Mouse (Mus musculus) forebrain, postnatal 0 days (tissue): ENCODE results near the gene Zfyve9. TPM values are rescaled to one million over a fixed set of nuclear protein-coding genes. Genes with fewer than 3 reads are reported as not detected.

Experiments used
- ATAC-seq: fragments of 200-750 bp; cut with Nextera tagmentation; 2 replicates; pipeline ENCODE4 v1.8.0; 2017; ENCODE audit warnings: mild to moderate bottlenecking, moderate library complexity
- DNase-seq: peaks from one replicate; pipeline ENCODE4 v3.0.0-alpha.2; 2015
- H3K27ac ChIP-seq: fragments of 300-500 bp; sonication (generic); 2 replicates; pipeline ENCODE4 v1.5.1; 2014; ENCODE audit warnings: low read depth, mild to moderate bottlenecking, antibody characterized with exemption, low read length, moderate library complexity, mixed read lengths
- H3K27me3 ChIP-seq: fragments of 300-500 bp; sonication (generic); 2 replicates; pipeline ENCODE4 v1.6.1; 2014; ENCODE audit warnings: mild to moderate bottlenecking, low read length, mixed read lengths; ENCODE audit not compliant: insufficient read depth
- H3K36me3 ChIP-seq: fragments of 300-500 bp; sonication (generic); 2 replicates; pipeline ENCODE4 v1.6.1; 2014; ENCODE audit warnings: mild to moderate bottlenecking, moderate library complexity; ENCODE audit not compliant: insufficient read depth
- H3K4me1 ChIP-seq: fragments of 300-500 bp; sonication (generic); 2 replicates; pipeline ENCODE4 v1.6.1; 2014; ENCODE audit warnings: antibody characterized with exemption; ENCODE audit not compliant: insufficient read depth
- H3K4me2 ChIP-seq: fragments of 300-500 bp; sonication (generic); 2 replicates; pipeline ENCODE4 v1.6.1; 2014; ENCODE audit warnings: low read depth, mild to moderate bottlenecking, moderate library complexity
- H3K4me3 ChIP-seq: fragments of 300-500 bp; sonication (generic); 2 replicates; pipeline ENCODE4 v1.5.1; 2014; ENCODE audit warnings: low read depth, low read length, mixed read lengths
- H3K9ac ChIP-seq: fragments of 300-500 bp; sonication (generic); 2 replicates; pipeline ENCODE4 v1.6.1; 2014; ENCODE audit warnings: mild to moderate bottlenecking
- H3K9me3 ChIP-seq: fragments of 300-500 bp; sonication (generic); 2 replicates; pipeline ENCODE4 v1.6.1; 2016; ENCODE audit warnings: low read length
- CTCF ChIP-seq: sonication (generic); IDR thresholded peaks from 2 replicates; pipeline ENCODE4 v1.5.1; 2016; ENCODE audit warnings: antibody characterized with exemption, control low read depth, low read depth
- WGBS: fragments of 180-500 bp; shearing (Covaris S2); extraction: QIAGEN DNeasy Blood & Tissue Kit; methylation state at CpG from one replicate; pipeline ENCODE4 v1.1.7; 2014; 5-methylcytosine and 5-hydroxymethylcytosine counted together
- polyA plus RNA-seq: library from polyadenylated mRNA; unstranded; fragments of >200 nt; fragmentation: Nextera tagmentation; extraction: Ambion mirVana; gene quantifications from 2 replicates; pipeline ENCODE4 v1.2.1, GENCODE M21; 2015
- total RNA-seq: library from RNA; depleted of rRNA; stranded (reverse); fragments of >200 nt; gene quantifications from 2 replicates; pipeline ENCODE4 v1.2.3, GENCODE M21; 2014; rRNA removed

Zfyve9 gene
- total and polyA plus RNA-seq, 2 experiments from 2014 or later = 6.8 to 39.2 TPM

- DNase-seq = no peak
- H3K4me1 ChIP-seq = no peaks in the 10 kb centered on the region
- no peak overlapping the region for H3K4me3 ChIP-seq
- 92% methylated on average over 5 of the region's 5 CpGs for WGBS
- ATAC-seq = no peak
- H3K27me3 ChIP-seq = no peaks in the 10 kb centered on the region
- H3K4me2 ChIP-seq = no peak overlapping the region
- no peak overlapping the region for H3K27ac ChIP-seq
- H3K9me3 ChIP-seq = no peaks in the 10 kb centered on the region
- H3K36me3 ChIP-seq = no peaks in the 10 kb centered on the region
- no peak overlapping the region for H3K9ac ChIP-seq
- TF ChIP-seq CTCF = no peak
Measured at GRCm38 (mm10) chr4:108610935-108611334, 169.7 kb downstream of the Zfyve9 start.

- H3K9me3 ChIP-seq = no peaks in the 10 kb centered on the region
- H3K4me1 ChIP-seq = no peaks in the 10 kb centered on the region
- WGBS = 86% methylated on average over 3 of the region's 3 CpGs
- peaks cover 9% of the 10 kb centered on the region for H3K36me3 ChIP-seq
- H3K9ac ChIP-seq = no peak overlapping the region
- no peak overlapping the region for H3K4me3 ChIP-seq
- ATAC-seq (no peak), DNase-seq (no peak)
- no peak for TF ChIP-seq CTCF
- no peak overlapping the region for H3K4me2 ChIP-seq
- no peaks in the 10 kb centered on the region for H3K27me3 ChIP-seq
- no peak overlapping the region for H3K27ac ChIP-seq
Measured at GRCm38 (mm10) chr4:108608651-108609050, 171.9 kb downstream of the Zfyve9 start.

- TF ChIP-seq CTCF = no peak
- H3K4me1 ChIP-seq = no peaks in the 10 kb centered on the region
- H3K27me3 ChIP-seq = no peaks in the 10 kb centered on the region
- H3K27ac ChIP-seq = no peak overlapping the region
- H3K9me3 ChIP-seq = no peaks in the 10 kb centered on the region
- H3K36me3 ChIP-seq = peaks cover 9% of the 10 kb centered on the region
- ATAC-seq (no peak), DNase-seq (no peak)
- no peak overlapping the region for H3K4me2 ChIP-seq
- H3K9ac ChIP-seq = no peak overlapping the region
- no peak overlapping the region for H3K4me3 ChIP-seq
- WGBS = 94% methylated on average over 7 of the region's 7 CpGs
Measured at GRCm38 (mm10) chr4:108601870-108602269, 178.7 kb downstream of the Zfyve9 start.

- ATAC-seq = no peak
- no peak for DNase-seq
- no peaks in the 10 kb centered on the region for H3K9me3 ChIP-seq
Measured at GRCm38 (mm10) chr4:108598306-108598705, 182.3 kb downstream of the Zfyve9 start.

GRCm38 (mm10) chr4:108595785-108596184 is 184.8 kb downstream of the Zfyve9 start:
- TF ChIP-seq CTCF = no peak
- no peak overlapping the region for H3K27ac ChIP-seq
- no peak for ATAC-seq
- no peak overlapping the region for H3K4me2 ChIP-seq
- H3K9me3 ChIP-seq = no peaks in the 10 kb centered on the region
- no peaks in the 10 kb centered on the region for H3K4me1 ChIP-seq
- no peaks in the 10 kb centered on the region for H3K27me3 ChIP-seq
- no peak for DNase-seq
- H3K9ac ChIP-seq = no peak overlapping the region
- H3K4me3 ChIP-seq = no peak overlapping the region
- 90% methylated on average over 1 of the region's 1 CpGs for WGBS
- H3K36me3 ChIP-seq = no peaks in the 10 kb centered on the region

More at GRCm38 (mm10) chr4:108598306-108598705, 182.3 kb downstream of the Zfyve9 start:
- H3K4me1 ChIP-seq = no peaks in the 10 kb centered on the region
- no peak overlapping the region for H3K4me2 ChIP-seq
- H3K36me3 ChIP-seq = no peaks in the 10 kb centered on the region
- H3K27ac ChIP-seq = no peak overlapping the region
- no peak overlapping the region for H3K4me3 ChIP-seq
- 89% methylated on average over 4 of the region's 4 CpGs for WGBS
- H3K9ac ChIP-seq = no peak overlapping the region
- TF ChIP-seq CTCF = no peak
- H3K27me3 ChIP-seq = no peaks in the 10 kb centered on the region

- 93% methylated on average over 2 of the region's 2 CpGs for WGBS
- H3K9me3 ChIP-seq = no peaks in the 10 kb centered on the region
- TF ChIP-seq CTCF = no peak
- ATAC-seq (no peak), DNase-seq (no peak)
- H3K27me3 ChIP-seq = no peaks in the 10 kb centered on the region
- H3K4me3 ChIP-seq = no peak overlapping the region
- no peak overlapping the region for H3K4me2 ChIP-seq
- no peaks in the 10 kb centered on the region for H3K36me3 ChIP-seq
- H3K27ac ChIP-seq = no peak overlapping the region
- no peaks in the 10 kb centered on the region for H3K4me1 ChIP-seq
- no peak overlapping the region for H3K9ac ChIP-seq
Measured at GRCm38 (mm10) chr4:108593376-108593775, 187.2 kb downstream of the Zfyve9 start.

Other genes starting within 250 kb of the Zfyve9 start
- 63.1 and 66.0 TPM in 2 replicates for gene Prpf38a, start 201.5 kb downstream of the Zfyve9 start, total RNA-seq
- gene Prpf38a, start 201.5 kb downstream of the Zfyve9 start, polyA plus RNA-seq = 68.7 and 69.2 TPM in 2 replicates
- gene Orc1, start 201.4 kb downstream of the Zfyve9 start, total RNA-seq = 0.46 and 1.5 TPM in 2 replicates
- gene Orc1, start 201.4 kb downstream of the Zfyve9 start, polyA plus RNA-seq = 0.58 and 0.85 TPM in 2 replicates
- gene Cc2d1b, start 160.9 kb downstream of the Zfyve9 start, total RNA-seq = 45.1 and 59.7 TPM in 2 replicates
- gene Cc2d1b, start 160.9 kb downstream of the Zfyve9 start, polyA plus RNA-seq = 12.0 and 14.5 TPM in 2 replicates
- gene 3110021N24Rik, start 61.1 kb downstream of the Zfyve9 start, total RNA-seq = 0.46 TPM in 1 of 2 replicates, not detected in the other
- gene 3110021N24Rik, start 61.1 kb downstream of the Zfyve9 start, polyA plus RNA-seq = 1.1 and 1.9 TPM in 2 replicates
- gene Btf3l4, start 52.8 kb upstream of the Zfyve9 start, total RNA-seq = 119 and 164 TPM in 2 replicates
- gene Btf3l4, start 52.8 kb upstream of the Zfyve9 start, polyA plus RNA-seq = 186 and 197 TPM in 2 replicates
- gene Txndc12, start 53.8 kb upstream of the Zfyve9 start, total RNA-seq = 54.0 and 71.9 TPM in 2 replicates
- gene Txndc12, start 53.8 kb upstream of the Zfyve9 start, polyA plus RNA-seq = 65.1 and 71.9 TPM in 2 replicates
- gene Kti12, start 67.0 kb upstream of the Zfyve9 start, total RNA-seq = 20.1 and 34.4 TPM in 2 replicates
- 26.3 and 32.2 TPM in 2 replicates for gene Kti12, start 67.0 kb upstream of the Zfyve9 start, polyA plus RNA-seq
- gene A730015C16Rik, start 67.8 kb upstream of the Zfyve9 start, total RNA-seq = 0.86 and 1.1 TPM in 2 replicates
- gene A730015C16Rik, start 67.8 kb upstream of the Zfyve9 start, polyA plus RNA-seq = 0.93 and 1.2 TPM in 2 replicates
- 70.2 and 86.2 TPM in 2 replicates for gene Rab3b, start 98.3 kb upstream of the Zfyve9 start, total RNA-seq
- gene Rab3b, start 98.3 kb upstream of the Zfyve9 start, polyA plus RNA-seq = 287 and 298 TPM in 2 replicates
- 50.5 and 61.2 TPM in 2 replicates for gene Nrd1, start 219.9 kb upstream of the Zfyve9 start, total RNA-seq
- gene Nrd1, start 219.9 kb upstream of the Zfyve9 start, polyA plus RNA-seq = 35.2 and 50.7 TPM in 2 replicates